Mouse (Mus musculus) embryonic facial prominence, embryonic 11.5 days (tissue): ENCODE measurements around the gene Zfp663. TPM values are rescaled to one million over a fixed set of nuclear protein-coding genes. Genes with fewer than 3 reads are reported as not detected.

Experiments
- ATAC-seq: fragments of 200-750 bp; cut with Nextera tagmentation; replicated peaks from 2 replicates; pipeline ENCODE4 v1.8.0; 2017; ENCODE audit warnings: low read depth; ENCODE audit not compliant: insufficient number of reproducible peaks, low FRiP score, low TSS enrichment
- DNase-seq: peaks from one replicate; pipeline ENCODE4 v3.0.0-alpha.2; 2015; ENCODE audit warnings: low spot score
- H3K27ac ChIP-seq: fragments of 300-500 bp; sonication (generic); replicated peaks from 2 replicates; pipeline ENCODE4 v1.5.1; 2014; ENCODE audit warnings: mild to moderate bottlenecking, low read depth, low read length, control low read depth
- H3K27me3 ChIP-seq: fragments of 300-500 bp; sonication (generic); 2 replicates; pipeline ENCODE4 v1.6.1; 2014; ENCODE audit warnings: mild to moderate bottlenecking, low read length, moderate library complexity, mixed read lengths; ENCODE audit not compliant: control insufficient read depth, insufficient read depth
- H3K36me3 ChIP-seq: fragments of 300-500 bp; sonication (generic); replicated peaks from 2 replicates; pipeline ENCODE4 v1.6.1; 2014; ENCODE audit warnings: low read depth, mild to moderate bottlenecking, low read length, moderate library complexity, mixed read lengths; ENCODE audit not compliant: control insufficient read depth, insufficient read depth
- H3K4me1 ChIP-seq: fragments of 300-500 bp; sonication (generic); 2 replicates; pipeline ENCODE4 v1.6.1; 2014; ENCODE audit warnings: low read length, mixed read lengths; ENCODE audit not compliant: control insufficient read depth, insufficient read depth
- H3K4me2 ChIP-seq: fragments of 300-500 bp; sonication (generic); 2 replicates; pipeline ENCODE4 v1.6.1; 2014; ENCODE audit warnings: low read depth, mild to moderate bottlenecking, control low read depth, low read length, moderate library complexity
- H3K4me3 ChIP-seq: fragments of 300-500 bp; sonication (generic); 2 replicates; pipeline ENCODE4 v1.5.1; 2014; ENCODE audit warnings: low read depth, low read length, control low read depth
- H3K9ac ChIP-seq: fragments of 300-500 bp; sonication (generic); replicated peaks from 2 replicates; pipeline ENCODE4 v1.6.1; 2014; ENCODE audit warnings: mild to moderate bottlenecking, control low read depth, low read length
- H3K9me3 ChIP-seq: fragments of 300-500 bp; sonication (generic); replicated peaks from 2 replicates; pipeline ENCODE4 v1.6.1; 2016; ENCODE audit warnings: mild to moderate bottlenecking, low read length, inconsistent platforms, mixed read lengths; ENCODE audit not compliant: control insufficient read depth
- WGBS: fragments of 180-500 bp; shearing (Covaris S2); extraction: QIAGEN DNeasy Blood & Tissue Kit; methylation state at CpG from one replicate; pipeline ENCODE4 v1.1.7; 2014; 5-methylcytosine and 5-hydroxymethylcytosine counted together
- polyA plus RNA-seq: library from polyadenylated mRNA; unstranded; fragments of >200 nt; fragmentation: Nextera tagmentation; extraction: Ambion mirVana; gene quantifications from 2 replicates; pipeline ENCODE4 v1.2.1, GENCODE M21; 2014

Gene Zfp663
- polyA plus RNA-seq, 1 experiment from 2014 or later: 4.9 TPM

DNA sequence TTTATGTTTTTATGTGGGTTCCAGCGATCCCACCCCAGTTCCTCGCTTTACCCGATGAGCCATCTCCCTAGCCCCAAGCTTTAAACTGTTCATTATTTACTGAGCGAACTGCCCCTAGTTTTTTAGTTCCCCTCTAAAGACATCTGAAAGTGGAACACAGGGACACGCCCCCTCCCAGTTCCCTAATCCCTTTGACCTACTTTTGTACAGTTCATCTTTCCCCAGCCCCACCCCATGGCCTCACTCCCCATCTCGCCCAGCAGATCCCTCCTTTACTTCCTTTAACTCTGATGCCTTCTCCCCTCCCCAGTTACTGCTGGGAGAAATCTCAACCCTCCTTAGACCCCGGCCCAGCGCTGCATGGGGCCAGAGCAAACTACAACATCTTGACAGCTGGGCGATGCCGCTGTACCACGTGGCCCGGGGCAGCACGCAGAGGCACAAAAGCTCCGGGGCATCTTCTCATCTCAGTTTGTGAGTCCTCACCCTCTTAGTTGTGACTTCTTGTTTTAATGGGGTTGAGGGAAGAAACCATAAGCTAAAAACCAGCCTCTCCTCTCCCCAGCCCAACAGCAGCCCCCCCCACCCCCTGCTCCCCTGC, 35.8 kb downstream of the Zfp663 start:
- Histone ChIP-seq H3K4me3 (no peak overlapping the region), H3K27ac (no peak overlapping the region), H3K27me3 (no peaks in the 10 kb centered on the region), H3K9ac (no peak overlapping the region), H3K4me2 (no peak overlapping the region), H3K4me1 (no peaks in the 10 kb centered on the region), H3K36me3 (no peaks in the 10 kb centered on the region), H3K9me3 (no peaks in the 10 kb centered on the region)
- DNase-seq: no peak
- ATAC-seq: no peak
- 53% methylated on average over 14 of the region's 14 CpGs for WGBS

DNA sequence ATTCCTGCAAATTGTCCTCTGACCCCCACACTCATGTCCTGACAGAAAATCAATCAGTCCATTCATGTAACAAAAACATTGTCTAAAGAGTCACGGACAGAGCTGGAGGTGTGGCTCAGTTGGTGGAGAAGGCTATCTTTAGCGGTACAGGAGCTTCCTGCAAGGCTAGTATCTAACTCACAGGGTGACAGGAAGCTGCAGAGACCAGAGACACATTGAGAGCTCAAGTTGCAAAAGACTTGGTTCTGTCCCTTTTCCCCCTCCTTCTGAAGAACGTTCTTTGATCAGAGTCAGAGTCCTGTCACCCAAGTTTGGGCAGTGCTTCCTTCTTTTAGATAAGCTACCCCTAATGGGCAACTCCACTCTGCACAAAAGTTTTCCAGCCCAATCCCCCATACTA, 38.8 kb downstream of the Zfp663 start:
- H3K27me3 ChIP-seq: no peaks in the 10 kb centered on the region
- 38% methylated on average over 3 of the region's 3 CpGs for WGBS
- H3K4me1 ChIP-seq: no peaks in the 10 kb centered on the region; the same call in 1 of the 2 replicates
- H3K4me3 ChIP-seq: no peak overlapping the region
- no peaks in the 10 kb centered on the region for H3K36me3 ChIP-seq
- no peak overlapping the region for H3K9ac ChIP-seq
- H3K27ac ChIP-seq: no peak overlapping the region
- no peak overlapping the region for H3K4me2 ChIP-seq
- H3K9me3 ChIP-seq: no peaks in the 10 kb centered on the region
- no peak for ATAC-seq
- DNase-seq: no peak

DNA sequence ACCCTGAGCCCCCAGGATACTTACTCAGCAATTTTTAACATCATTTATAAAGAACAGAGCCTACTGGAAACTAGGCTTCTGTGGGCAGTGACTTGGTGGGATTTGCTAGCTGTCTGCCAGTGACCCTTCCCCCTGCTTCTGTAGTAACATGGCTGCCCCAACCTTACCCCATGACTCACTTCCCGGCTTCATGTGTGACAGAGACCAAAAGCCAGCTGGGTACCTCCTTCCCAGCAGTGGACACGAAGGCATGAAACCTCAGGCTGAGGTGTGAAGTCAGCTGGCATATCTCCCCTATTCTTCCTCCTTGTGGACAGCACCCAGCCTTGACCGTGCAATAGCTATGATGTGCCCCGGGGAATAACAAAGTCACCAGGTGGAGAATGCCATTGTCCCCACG, 39.8 kb downstream of the Zfp663 start:
- no peak overlapping the region for H3K27ac ChIP-seq
- H3K4me3 ChIP-seq: no peak overlapping the region
- ATAC-seq (no peak), DNase-seq (no peak)
- H3K4me2 ChIP-seq: no peak overlapping the region
- 85% methylated on average over 5 of the region's 5 CpGs for WGBS
- H3K36me3 ChIP-seq: no peaks in the 10 kb centered on the region
- H3K27me3 ChIP-seq: no peaks in the 10 kb centered on the region
- H3K4me1 ChIP-seq: peaks cover 4% of the 10 kb centered on the region
- H3K9ac ChIP-seq: no peak overlapping the region
- H3K9me3 ChIP-seq: no peaks in the 10 kb centered on the region

DNA sequence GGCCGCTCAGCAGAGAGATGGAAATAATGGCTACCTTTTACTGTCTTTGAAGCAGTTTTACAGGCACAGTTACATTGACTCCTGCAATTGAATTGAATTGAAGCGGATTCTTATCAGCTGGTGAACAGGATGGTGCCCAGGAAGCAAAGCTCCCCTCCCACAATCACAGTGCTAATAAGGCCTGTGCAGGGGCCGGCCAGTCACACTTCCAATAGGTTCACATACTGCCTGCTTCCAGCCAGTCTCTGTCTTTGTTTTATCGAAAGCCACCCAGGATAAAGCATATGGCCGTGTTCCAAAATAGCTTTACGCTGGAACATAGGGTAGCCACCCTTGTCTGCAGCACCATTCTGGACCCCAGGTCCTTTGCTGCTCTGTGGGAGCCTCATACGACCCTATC, 41.1 kb downstream of the Zfp663 start:
- H3K9me3 ChIP-seq: no peaks in the 10 kb centered on the region
- peaks cover 4% of the 10 kb centered on the region for H3K4me1 ChIP-seq
- H3K4me3 ChIP-seq: no peak overlapping the region; the same call in 1 of the 2 replicates
- no peak for DNase-seq
- no peak overlapping the region for H3K9ac ChIP-seq
- WGBS: 58% methylated on average over 7 of the region's 7 CpGs
- ATAC-seq: no peak
- H3K4me2 ChIP-seq: no peak overlapping the region
- H3K36me3 ChIP-seq: no peaks in the 10 kb centered on the region; the same call in 1 of the 2 replicates
- no peak overlapping the region for H3K27ac ChIP-seq
- H3K27me3 ChIP-seq: no peaks in the 10 kb centered on the region

DNA sequence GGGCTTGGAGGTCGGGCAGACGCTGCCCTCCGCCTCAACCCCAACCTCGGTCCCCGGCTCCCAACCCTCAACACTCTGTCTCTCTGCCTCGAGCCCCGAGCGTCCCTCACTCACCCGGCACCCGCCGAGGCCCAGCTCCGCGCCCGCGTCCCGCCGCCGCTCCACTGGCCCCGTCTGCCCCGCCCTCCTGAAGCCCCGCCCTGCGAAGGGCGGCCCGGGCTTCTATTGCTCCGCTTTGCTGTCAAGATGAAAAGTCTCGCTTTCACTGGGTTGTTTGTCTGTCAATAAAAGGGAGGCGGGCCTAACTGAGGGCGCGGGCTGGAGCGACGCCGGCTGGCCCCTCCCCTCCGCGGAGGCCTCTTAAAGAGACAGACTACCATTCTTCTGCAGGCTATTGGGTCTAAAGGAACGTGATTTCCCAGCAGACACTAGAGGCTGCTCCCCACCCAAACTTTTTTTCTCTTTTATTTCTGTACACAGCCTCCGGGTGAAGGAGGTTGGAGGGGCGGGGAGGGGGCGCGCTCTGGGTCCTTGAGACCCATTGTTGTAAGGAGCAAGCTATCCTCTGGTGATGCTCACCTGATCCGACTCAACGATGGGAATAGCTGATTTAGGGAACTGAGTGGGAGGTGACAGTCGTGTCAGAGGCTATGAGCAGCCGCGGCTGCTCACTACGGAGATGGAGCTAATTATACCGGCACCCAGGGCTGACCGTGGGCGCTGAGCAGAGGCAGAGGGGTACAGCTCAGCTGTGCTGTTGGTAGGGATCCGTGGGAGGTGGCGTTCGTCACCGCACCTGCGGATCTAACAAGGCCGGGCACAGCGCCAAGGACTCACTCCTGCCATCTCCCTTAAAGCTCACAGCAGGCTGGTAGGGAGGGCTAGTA, 42.0 kb downstream of the Zfp663 start, which contains the start of gene Elmo2:
Gene Elmo2 (minus strand): TSS at position 176 of the 887 bp plus-strand sequence.
- under 1% methylated on average over 52 of the region's 55 CpGs for WGBS
- Histone ChIP-seq H3K4me1 (peaks cover 5% of the 10 kb centered on the region), H3K4me3 (peak within 1 kb of the TSS; percentile 91), H3K36me3 (no peaks in the 10 kb centered on the region; the same call in 1 of the 2 replicates), H3K9me3 (no peaks in the 10 kb centered on the region), H3K27me3 (no peaks in the 10 kb centered on the region), H3K4me2 (peak within 1 kb of the TSS; percentile 89), H3K9ac (peak within 1 kb of the TSS; percentile 92), H3K27ac (no peak within 1 kb of the TSS; the same call in 1 of the 2 replicates)
- DNase-seq (peak; percentile 98), ATAC-seq (peak; percentile 96)

DNA sequence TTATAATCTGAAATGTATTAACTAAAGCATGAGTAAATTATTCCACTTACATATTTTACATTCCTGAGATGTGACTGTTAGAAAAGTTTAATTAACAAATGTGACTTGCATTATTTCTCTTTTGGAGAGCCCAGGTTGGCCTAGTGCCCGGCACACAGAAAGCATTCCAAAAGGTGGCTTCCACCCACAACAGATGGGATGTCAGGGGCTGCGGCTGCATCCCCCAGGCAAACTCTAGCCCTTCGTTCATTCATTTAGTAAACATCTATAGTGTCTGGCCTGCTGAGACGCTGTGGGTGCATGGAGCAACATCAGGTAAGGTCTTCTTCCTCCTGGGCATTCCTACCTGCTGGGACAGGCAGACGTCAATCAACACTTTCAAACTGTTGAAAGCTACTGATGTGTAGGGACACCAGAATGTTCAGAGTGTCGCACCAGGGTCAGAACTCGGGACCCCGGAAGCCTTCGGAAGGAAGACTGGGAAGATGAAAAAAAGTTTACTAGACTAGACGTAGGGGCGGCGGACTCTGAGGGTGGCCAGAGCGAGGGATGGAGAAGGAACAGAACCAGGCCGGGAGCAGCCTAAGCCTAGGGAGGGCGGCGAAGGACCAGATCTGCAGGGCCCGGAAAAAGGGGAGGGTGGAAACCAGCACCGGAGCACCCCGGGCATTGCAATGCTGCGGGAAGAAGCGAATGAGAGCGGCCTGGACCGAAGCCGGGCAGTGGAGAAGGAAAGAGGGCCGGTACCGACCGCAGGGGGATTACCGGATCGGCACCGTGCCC, 42.8 kb downstream of the Zfp663 start:
- Histone ChIP-seq H3K4me3 (peak overlapping the region; percentile 91), H3K4me1 (peaks cover 12% of the 10 kb centered on the region), H3K36me3 (no peaks in the 10 kb centered on the region; the same call in 1 of the 2 replicates), H3K4me2 (peak overlapping the region; percentile 52), H3K9ac (peak overlapping the region; percentile 92), H3K9me3 (no peaks in the 10 kb centered on the region), H3K27ac (no peak overlapping the region; the same call in 1 of the 2 replicates), H3K27me3 (no peaks in the 10 kb centered on the region)
- WGBS: 1% methylated on average over 27 of the region's 30 CpGs
- ATAC-seq: peak; percentile 27; the same call in 1 of the 2 replicates
- DNase-seq: no peak

DNA sequence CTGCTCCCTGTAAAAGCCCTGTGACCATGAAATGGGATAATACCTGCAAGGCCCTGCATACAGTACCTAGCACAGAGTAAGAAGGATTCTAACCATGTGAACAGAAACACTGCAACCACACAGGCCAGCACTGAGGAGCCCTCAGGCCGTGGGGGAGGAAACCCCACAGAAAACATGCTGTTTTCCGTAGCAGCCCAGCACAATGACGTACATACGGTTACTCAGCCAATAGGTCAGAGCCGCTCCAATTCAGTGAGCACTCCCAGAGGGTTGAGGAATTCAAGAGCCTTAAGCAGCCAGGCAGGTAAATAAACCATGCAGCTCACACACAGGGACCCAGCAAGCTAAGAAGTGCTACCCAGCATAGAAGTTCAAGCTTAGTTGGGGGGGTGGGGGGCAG, 44.6 kb downstream of the Zfp663 start:
- no peak overlapping the region for H3K4me3 ChIP-seq

More for the DNA sequence above, 44.6 kb downstream of the Zfp663 start:
- 0 out of 2 replicates have a peak overlapping the region, but pooled peaks have one; percentile 7 for H3K9ac ChIP-seq
- H3K4me1 ChIP-seq: peaks cover 13% of the 10 kb centered on the region
- no peaks in the 10 kb centered on the region; the same call in 1 of the 2 replicates for H3K36me3 ChIP-seq
- no peak overlapping the region for H3K27ac ChIP-seq
- 30% methylated on average over 5 of the region's 5 CpGs for WGBS
- H3K27me3 ChIP-seq: no peaks in the 10 kb centered on the region
- H3K4me2 ChIP-seq: no peak overlapping the region
- DNase-seq (no peak), ATAC-seq (no peak)
- no peaks in the 10 kb centered on the region for H3K9me3 ChIP-seq
